Mouse (Mus musculus) megakaryocyte, embryonic 14.5 days (primary cell): Measurements from ENCODE around the gene Picalm.

Source experiments
- FLI1 ChIP-seq: IDR thresholded peaks from 2 replicates; pipeline ENCODE4 v1.6.1; 2012; ENCODE audit warnings: low read length, inconsistent platforms, mixed read lengths
- GATA1 ChIP-seq: IDR thresholded peaks from 3 replicates; pipeline ENCODE4 v1.6.1; 2012; ENCODE audit warnings: mixed read lengths, low read length, inconsistent platforms, borderline replicate concordance

GRCm38 (mm10) chr7:90083799-90084198 is 46.2 kb upstream of the Picalm start:
- no peak for TF ChIP-seq GATA1
- TF ChIP-seq FLI1 = no peak
